Mouse (Mus musculus) bone marrow, adult 2 months (tissue): ENCODE data around the gene Rbbp5. TPM values are rescaled to one million over a fixed set of nuclear protein-coding genes. Genes with fewer than 3 reads are reported as not detected.

Experiments used
- H3K27ac ChIP-seq: fragments of 200-500 bp; 2 replicates; pipeline ENCODE4 v1.5.1; 2012; ENCODE audit warnings: low read depth, mild to moderate bottlenecking, control low read depth, inconsistent platforms, low read length; ENCODE audit not compliant: control insufficient read depth, poor library complexity, insufficient read depth
- H3K4me1 ChIP-seq: fragments of 200-500 bp; 2 replicates; pipeline ENCODE4 v1.6.1; 2011; ENCODE audit warnings: low read length; ENCODE audit not compliant: control insufficient read depth, insufficient read depth
- H3K4me3 ChIP-seq: fragments of 200-500 bp; replicated peaks from 2 replicates; pipeline ENCODE3; 2011; ENCODE audit warnings: mild to moderate bottlenecking, low read depth, low read length, control low read depth; ENCODE audit not compliant: control insufficient read depth
- CTCF ChIP-seq: fragments of 200-500 bp; IDR thresholded peaks from 2 replicates; pipeline ENCODE4 v1.5.1; 2011; ENCODE audit warnings: low read length, control low read depth; ENCODE audit not compliant: control insufficient read depth, insufficient read depth
- POLR2A ChIP-seq: fragments of 200-500 bp; IDR thresholded peaks from 2 replicates; pipeline ENCODE4 v1.6.1; 2011; ENCODE audit warnings: low read depth, mild to moderate bottlenecking, control low read depth, low read length, borderline replicate concordance; ENCODE audit not compliant: control insufficient read depth
- WGBS: fragments of 180-500 bp; shearing (Covaris S2); methylation state at CpG from one replicate; pipeline ENCODE4 v1.1.7; 2018; 5-methylcytosine and 5-hydroxymethylcytosine counted together
- polyA plus RNA-seq: library from polyadenylated mRNA; stranded (reverse); fragments of >200 nt; gene quantifications from 2 replicates; pipeline ENCODE4 v1.2.4, GENCODE M21; 2011; ENCODE audit warnings: low replicate concordance; ENCODE audit not compliant: missing spikeins, insufficient read depth, insufficient read length

Rbbp5 gene
- 24.8 and 25.5 TPM in 2 replicates for polyA plus RNA-seq

DNA sequence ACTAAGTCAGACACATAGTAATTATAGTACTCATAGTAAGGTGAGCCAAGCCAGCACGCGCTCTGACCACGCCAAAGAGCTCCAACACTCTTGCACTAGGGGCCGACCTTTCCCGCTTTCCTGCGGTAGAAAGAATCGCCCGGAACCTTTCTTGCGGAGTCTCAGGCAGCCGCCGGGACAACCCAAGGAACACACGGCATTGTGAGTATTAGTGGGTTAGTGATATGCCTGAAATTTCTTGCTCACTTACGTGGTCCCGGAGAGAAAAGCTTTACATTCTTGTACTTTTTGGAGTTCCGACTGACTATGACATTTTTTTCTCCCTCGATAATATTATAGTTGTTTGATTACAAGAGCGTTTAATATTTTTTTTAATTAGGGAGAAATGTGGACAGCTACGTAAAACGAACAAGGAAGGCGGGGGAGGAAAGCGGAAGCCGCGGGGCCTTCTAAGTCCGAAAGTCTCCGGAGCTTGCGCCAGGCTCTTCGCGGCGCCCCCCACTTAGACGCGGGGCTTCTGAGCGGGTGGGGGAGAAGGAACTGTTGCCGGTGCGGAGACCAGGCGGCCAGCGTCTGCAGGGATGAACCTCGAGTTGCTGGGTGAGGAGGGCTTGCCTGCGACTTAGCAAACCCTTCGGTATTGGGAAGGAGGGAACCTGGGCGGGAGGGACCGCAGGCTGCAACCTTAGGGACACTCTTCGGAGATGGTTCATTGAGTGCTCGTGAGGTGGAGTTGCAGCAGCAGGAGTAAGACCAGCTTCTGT, at the start of gene Rbbp5:
Gene Rbbp5, plus strand, starts transcription at position 438 of the 764 bp plus-strand sequence.
- peak within 1 kb of the TSS; percentile 79 for H3K4me3 ChIP-seq
- peak within 1 kb of the TSS; percentile 67 for H3K27ac ChIP-seq
- H3K4me1 ChIP-seq: no peaks in the 10 kb centered on the region; the same call in 1 of the 2 replicates
- WGBS: under 1% methylated on average over 43 of the region's 43 CpGs
- no peak for TF ChIP-seq CTCF
- TF ChIP-seq POLR2A: no peak

DNA sequence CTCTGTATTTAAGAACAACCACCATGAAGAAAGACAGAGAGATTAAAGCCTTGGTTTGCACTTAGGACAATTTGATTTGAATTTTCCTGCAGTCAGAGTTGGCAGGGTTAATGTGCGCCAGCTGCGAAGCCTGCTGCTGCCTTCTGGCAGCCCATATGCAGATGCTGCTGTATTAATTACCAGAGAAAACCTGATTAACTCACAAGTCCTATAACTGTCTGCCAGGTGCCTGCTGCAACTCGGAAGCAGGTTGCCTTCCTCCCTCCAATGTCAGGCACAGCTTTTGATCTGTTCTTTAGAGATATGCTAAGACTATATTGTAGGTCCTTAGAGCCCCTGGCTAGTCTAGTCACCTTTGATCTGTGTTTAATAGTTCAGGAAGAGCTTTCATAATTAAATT, 46.3 kb upstream of the Rbbp5 start:
- WGBS: 67% methylated on average over 3 of the region's 3 CpGs
- Histone ChIP-seq H3K4me1 (peaks cover 3% of the 10 kb centered on the region), H3K4me3 (no peak overlapping the region), H3K27ac (no peak overlapping the region)
- no peak for TF ChIP-seq POLR2A
- no peak for TF ChIP-seq CTCF

DNA sequence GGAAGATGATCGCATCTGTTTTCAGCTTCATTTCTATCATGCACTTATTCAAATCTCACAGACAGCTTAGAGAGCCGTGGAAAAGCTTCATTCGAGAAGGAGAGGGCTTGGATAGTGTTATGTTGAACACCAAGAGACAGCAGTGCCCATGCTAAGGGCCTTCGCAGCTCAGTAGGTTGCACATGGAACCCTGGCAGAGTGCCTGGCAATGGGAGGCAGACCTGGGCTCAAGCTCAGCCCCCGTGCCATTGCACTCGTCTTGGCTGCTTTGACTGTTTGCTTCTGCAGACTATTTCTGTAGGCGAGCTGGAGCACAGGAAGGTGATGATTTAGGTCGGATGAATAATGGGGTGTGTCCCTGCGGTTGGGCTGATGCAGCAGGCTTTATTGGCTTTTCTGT, 45.4 kb upstream of the Rbbp5 start:
- Histone ChIP-seq H3K4me1 (peaks cover 4% of the 10 kb centered on the region), H3K4me3 (no peak overlapping the region), H3K27ac (no peak overlapping the region)
- TF ChIP-seq POLR2A (no peak), CTCF (no peak)
- WGBS: 61% methylated on average over 9 of the region's 9 CpGs

DNA sequence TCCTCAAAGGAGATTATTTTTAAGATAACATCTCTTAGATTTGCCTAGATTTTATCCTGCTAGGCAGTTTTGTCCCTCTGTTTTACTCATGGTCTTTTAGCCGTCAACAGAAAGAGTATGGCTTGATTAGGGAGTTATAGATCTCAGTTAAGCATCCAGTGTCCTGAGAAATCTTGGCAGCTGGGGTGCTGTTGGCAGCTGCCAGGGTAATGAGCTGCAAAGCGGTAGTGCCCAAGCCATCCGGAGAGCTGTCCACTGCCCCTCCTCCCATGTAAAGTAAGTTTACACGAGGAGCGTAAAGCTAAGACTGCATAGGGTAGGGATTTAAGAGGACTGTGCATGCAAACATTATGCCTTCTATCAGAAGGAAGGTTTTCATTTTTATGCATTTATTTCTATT, 43.8 kb upstream of the Rbbp5 start:
- H3K4me3 ChIP-seq: no peak overlapping the region
- TF ChIP-seq POLR2A (no peak), CTCF (no peak)
- 79% methylated on average over 5 of the region's 5 CpGs for WGBS

DNA sequence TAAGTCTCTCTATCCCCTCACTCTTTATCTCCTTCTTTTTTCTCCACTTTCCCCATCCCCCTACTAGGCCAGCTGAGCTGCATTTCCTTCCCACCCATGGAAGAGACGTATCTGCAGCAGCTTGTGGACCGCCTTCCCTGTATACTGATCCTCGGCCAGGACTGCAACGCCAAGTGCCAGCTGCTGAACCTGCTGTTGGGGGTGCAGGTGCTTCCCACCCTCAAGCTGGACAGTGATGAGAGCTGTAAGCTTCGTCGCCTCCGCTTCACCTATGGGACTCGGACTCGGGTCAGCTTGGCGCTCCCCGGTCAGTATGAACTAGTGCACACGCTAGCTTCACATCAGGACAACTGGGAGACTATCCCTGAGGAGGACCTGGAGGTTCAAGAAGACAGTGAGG, 43.1 kb upstream of the Rbbp5 start:
- Histone ChIP-seq H3K27ac (no peak overlapping the region), H3K4me1 (peaks cover 5% of the 10 kb centered on the region), H3K4me3 (no peak overlapping the region)
- TF ChIP-seq POLR2A (no peak), CTCF (no peak)
- 93% methylated on average over 12 of the region's 12 CpGs for WGBS

More for the DNA sequence above, 43.8 kb upstream of the Rbbp5 start:
- Histone ChIP-seq H3K4me1 (peaks cover 5% of the 10 kb centered on the region), H3K27ac (no peak overlapping the region)

DNA sequence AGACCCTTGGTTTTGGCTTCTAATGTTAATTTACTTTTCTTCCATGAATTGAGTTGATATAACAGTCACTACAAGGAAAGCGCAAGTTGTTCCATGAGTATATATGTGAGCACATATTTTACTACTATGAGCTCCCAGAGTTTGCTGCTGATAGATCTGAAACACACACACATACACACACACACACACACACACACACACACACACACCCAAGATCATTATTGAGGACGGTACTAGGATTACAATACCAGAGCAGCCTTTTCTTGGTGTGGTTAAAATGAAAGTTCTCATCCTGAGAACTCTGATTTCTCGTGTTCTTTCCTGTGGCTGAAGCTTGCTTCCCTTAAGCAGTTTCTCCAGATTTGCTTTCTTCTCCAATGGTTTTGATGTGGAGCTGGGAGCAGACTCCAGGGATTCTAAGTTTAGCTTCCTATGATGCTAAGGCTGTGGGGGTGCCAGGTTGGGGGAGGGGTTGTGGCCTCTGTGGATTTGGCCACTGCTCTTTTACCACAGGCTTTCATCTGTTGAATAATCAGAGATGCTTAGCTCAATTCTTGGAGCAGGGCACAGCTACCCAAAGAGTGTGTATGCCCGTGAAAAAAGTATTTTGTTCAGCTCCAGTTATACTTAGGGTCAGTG, 40.7 kb upstream of the Rbbp5 start:
- peaks cover 5% of the 10 kb centered on the region for H3K4me1 ChIP-seq
- H3K4me3 ChIP-seq: no peak overlapping the region
- WGBS: 36% methylated on average over 4 of the region's 4 CpGs
- H3K27ac ChIP-seq: no peak overlapping the region
- TF ChIP-seq CTCF (no peak), POLR2A (no peak)

DNA sequence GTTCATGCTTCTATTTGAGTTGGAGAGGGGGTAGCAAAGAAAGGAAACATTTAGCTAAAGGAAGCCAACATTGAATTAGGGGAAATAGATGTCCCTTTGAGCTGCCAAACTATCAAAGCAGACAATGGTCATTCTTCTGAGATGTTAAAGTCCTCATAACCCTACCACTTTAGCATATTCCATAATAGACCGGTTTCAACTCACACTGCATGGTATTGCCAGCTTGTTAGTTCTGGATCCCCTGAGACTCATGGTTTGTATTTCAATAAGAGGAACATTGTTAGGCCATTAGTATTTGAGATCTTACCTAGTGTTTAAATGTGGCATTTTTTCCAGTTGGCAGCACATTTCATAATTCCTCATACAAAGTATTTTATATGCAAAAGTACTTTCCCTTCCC, 40.2 kb upstream of the Rbbp5 start:
- TF ChIP-seq CTCF (no peak), POLR2A (no peak)
- Histone ChIP-seq H3K27ac (no peak overlapping the region), H3K4me1 (peaks cover 5% of the 10 kb centered on the region), H3K4me3 (no peak overlapping the region)
- 44% methylated on average over 1 of the region's 1 CpGs for WGBS

DNA sequence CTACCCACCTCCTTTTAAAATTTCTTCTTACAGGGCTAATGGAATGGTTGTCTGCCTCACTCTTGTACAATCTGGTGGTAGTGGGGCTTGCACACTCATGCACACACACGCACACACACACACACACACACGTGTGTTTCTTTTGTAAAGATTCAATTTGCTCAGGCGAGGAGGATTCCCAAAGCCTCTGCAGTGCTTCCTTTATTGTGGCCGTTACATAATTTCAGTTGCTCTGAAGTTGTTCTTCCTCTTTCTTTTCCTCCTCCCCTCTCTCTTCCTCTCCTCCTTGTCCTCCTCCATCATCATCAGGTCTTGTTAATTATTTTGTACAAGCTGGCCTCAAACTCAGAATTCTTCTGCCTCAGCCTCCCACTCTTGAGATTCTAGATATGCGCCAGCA, 39.8 kb upstream of the Rbbp5 start:
- peaks cover 5% of the 10 kb centered on the region for H3K4me1 ChIP-seq
- no peak for TF ChIP-seq CTCF
- no peak for TF ChIP-seq POLR2A
- 19% methylated on average over 5 of the region's 5 CpGs for WGBS
- no peak overlapping the region; the same call in 1 of the 2 replicates for H3K27ac ChIP-seq
- no peak overlapping the region for H3K4me3 ChIP-seq
